Comparison of ENCODE assay signal across 22 mouse cellular contexts in the genomic region with DNA sequence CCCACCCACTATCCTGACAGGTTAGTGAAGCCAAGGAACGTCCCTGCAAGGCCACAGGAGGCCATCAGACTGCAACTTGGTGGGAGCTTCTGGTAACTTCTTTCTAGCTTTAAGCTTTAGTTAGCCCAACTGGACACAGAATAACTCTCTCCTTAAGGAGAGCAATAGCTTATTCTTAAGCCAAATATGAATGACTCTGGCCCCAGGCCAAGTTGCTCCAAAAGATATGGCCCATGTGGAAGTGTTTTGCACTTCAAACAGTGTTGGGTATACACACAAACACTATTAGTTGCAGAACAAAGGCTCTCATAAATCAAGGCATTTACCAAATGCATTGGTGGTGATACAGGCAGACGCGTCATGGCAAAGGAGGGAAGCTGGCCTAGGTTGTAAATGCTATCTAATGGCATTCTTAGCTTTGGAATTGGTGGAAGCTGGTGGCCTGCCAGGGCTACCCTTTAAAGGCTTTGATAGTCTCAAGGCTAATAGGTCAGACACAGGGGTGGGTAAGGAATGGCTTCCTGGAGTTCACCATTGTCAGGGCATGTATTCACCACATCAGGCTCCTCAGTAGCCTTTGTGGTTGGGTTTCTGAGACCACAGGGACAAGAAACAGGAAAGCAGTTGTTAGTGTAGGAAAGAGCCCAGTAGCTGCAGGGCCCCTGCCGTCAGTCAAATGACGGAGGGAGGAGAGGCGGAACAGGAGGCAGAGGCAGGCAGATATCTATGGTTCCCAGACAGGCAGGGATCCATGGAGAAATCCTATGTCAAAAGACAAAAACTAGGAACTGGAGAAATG. TPM values are rescaled to one million over a fixed set of nuclear protein-coding genes. Genes with fewer than 3 reads are reported as not detected.
DNase-seq lines count a peak whose midpoint lies in the region; ATAC-seq lines count a peak whose summit lies in the region.
"Had no signal": no experiment of that assay in that cellular context is flagged by ENCODE, and none has a peak within 500 bp of the region (broad histone marks: within the 10 kb centered on the region; RNA-seq: fewer than 3 reads in every experiment).

No protein-coding gene starts in this region.

- H3K9me3 ChIP-seq in liver, embryonic 15.5 days (replicated peaks), result no peaks in the 10 kb centered on the region
- H3K9me3 ChIP-seq in liver, embryonic 11.5 days (ENCODE audit: control insufficient read depth, low read length), result no peaks in the 10 kb centered on the region
- H3K9me3 ChIP-seq in heart, embryonic 10.5 days, result no peaks in the 10 kb centered on the region
- H3K9me3 ChIP-seq: heart, embryonic 13.5 days; hindbrain, embryonic 15.5 days; intestine, embryonic 15.5 days; lung, embryonic 15.5 days; midbrain, embryonic 13.5 days; neural tube, embryonic 15.5 days had no signal

- H3K36me3 ChIP-seq in liver, embryonic 15.5 days (replicated peaks), result no peaks in the 10 kb centered on the region
- no peaks in the 10 kb centered on the region for H3K36me3 ChIP-seq in liver, embryonic 11.5 days (ENCODE audit: control insufficient read depth, insufficient read depth, low read length)
- no peaks in the 10 kb centered on the region for H3K36me3 ChIP-seq in macrophage (ENCODE audit: inconsistent target)
- H3K36me3 ChIP-seq in heart, embryonic 10.5 days, result no peaks in the 10 kb centered on the region
- H3K36me3 ChIP-seq: heart, embryonic 13.5 days; hindbrain, embryonic 15.5 days; intestine, embryonic 15.5 days; lung, embryonic 15.5 days; midbrain, embryonic 13.5 days; neural tube, embryonic 15.5 days had no signal

- peaks cover 98% of the 10 kb centered on the region for H3K79me2 ChIP-seq in macrophage (ENCODE audit: inconsistent target)

- peaks cover 5% of the 10 kb centered on the region; the same call in 1 of the 2 replicates for H3K4me1 ChIP-seq in liver, embryonic 15.5 days (replicated peaks)
- peaks cover 7% of the 10 kb centered on the region; the same call in 1 of the 2 replicates for H3K4me1 ChIP-seq in liver, embryonic 11.5 days (replicated peaks; ENCODE audit: control insufficient read depth, insufficient read depth, low read length)
- peaks cover 21% of the 10 kb centered on the region for H3K4me1 ChIP-seq in heart, embryonic 10.5 days
- H3K4me1 ChIP-seq: hindbrain, embryonic 15.5 days; intestine, embryonic 15.5 days; lung, embryonic 15.5 days; midbrain, embryonic 13.5 days; neural tube, embryonic 15.5 days had no signal

- WGBS in liver, embryonic 15.5 days (ENCODE audit: insufficient replicate concordance), result 42% methylated on average over 6 of the region's 6 CpGs
- WGBS in liver, embryonic 11.5 days, result 52% methylated on average over 6 of the region's 6 CpGs
- WGBS in macrophage (ENCODE audit: missing documents), result 51% methylated on average over 6 of the region's 6 CpGs
- 79% methylated on average over 6 of the region's 6 CpGs for WGBS in heart, embryonic 10.5 days

- 0 out of 2 replicates have a peak overlapping the region, but pooled peaks have one; percentile 14 for H3K27ac ChIP-seq in liver, embryonic 15.5 days (replicated peaks)
- no peak overlapping the region for H3K27ac ChIP-seq in liver, embryonic 11.5 days (ENCODE audit: low read depth, low read length)
- H3K27ac ChIP-seq in macrophage, result peak overlapping the region; percentile 96
- no peak overlapping the region for H3K27ac ChIP-seq in heart, embryonic 10.5 days
- H3K27ac ChIP-seq: gastrocnemius, adult 2 months; heart, embryonic 13.5 days; hindbrain, embryonic 15.5 days; intestine, embryonic 15.5 days; lung, embryonic 15.5 days; midbrain, embryonic 13.5 days; neural tube, embryonic 15.5 days had no signal

- no peak for ATAC-seq in liver, embryonic 15.5 days (ENCODE audit: insufficient read depth)
- no peak for ATAC-seq in liver, embryonic 11.5 days (replicated peaks; ENCODE audit: low FRiP score)
- ATAC-seq in common myeloid progenitor, adult 5-6 weeks (replicated peaks; ENCODE audit: low read depth, poor library complexity, severe bottlenecking), result peak; percentile 68
- ATAC-seq in CD4-positive, CD25-positive, alpha-beta regulatory T cell, adult 4 months, result no peak
- ATAC-seq: intestine, embryonic 15.5 days; midbrain, embryonic 13.5 days had no signal

- no peaks in the 10 kb centered on the region for H3K27me3 ChIP-seq in liver, embryonic 15.5 days
- H3K27me3 ChIP-seq in liver, embryonic 11.5 days (replicated peaks; ENCODE audit: control insufficient read depth, insufficient read depth, low read length), result no peaks in the 10 kb centered on the region
- no peaks in the 10 kb centered on the region for H3K27me3 ChIP-seq in heart, embryonic 10.5 days (ENCODE audit: insufficient read depth, poor library complexity, severe bottlenecking)
- H3K27me3 ChIP-seq: heart, embryonic 13.5 days; hindbrain, embryonic 15.5 days; intestine, embryonic 15.5 days; lung, embryonic 15.5 days; midbrain, embryonic 13.5 days; neural tube, embryonic 15.5 days had no signal

- no peak overlapping the region for H3K9ac ChIP-seq in liver, embryonic 15.5 days
- H3K9ac ChIP-seq in liver, embryonic 11.5 days (ENCODE audit: low read depth, low read length), result no peak overlapping the region
- H3K9ac ChIP-seq: heart, embryonic 13.5 days; hindbrain, embryonic 15.5 days; intestine, embryonic 15.5 days; lung, embryonic 15.5 days; midbrain, embryonic 13.5 days; neural tube, embryonic 15.5 days had no signal

- no peak overlapping the region for H3K4me3 ChIP-seq in liver, embryonic 15.5 days (replicated peaks)
- no peak overlapping the region for H3K4me3 ChIP-seq in liver, embryonic 11.5 days (ENCODE audit: low read depth, low read length)
- H3K4me3 ChIP-seq in macrophage (ENCODE audit: inconsistent target), result no peak overlapping the region
- no peak overlapping the region for H3K4me3 ChIP-seq in heart, embryonic 10.5 days
- H3K4me3 ChIP-seq: gastrocnemius, adult 2 months; heart, embryonic 13.5 days; hindbrain, embryonic 15.5 days; intestine, embryonic 15.5 days; lung, embryonic 15.5 days; midbrain, embryonic 13.5 days; myocyte; neural tube, embryonic 15.5 days had no signal

- no peak overlapping the region for H3K4me2 ChIP-seq in liver, embryonic 15.5 days
- H3K4me2 ChIP-seq in liver, embryonic 11.5 days, result no peak overlapping the region
- H3K4me2 ChIP-seq: heart, embryonic 13.5 days; hindbrain, embryonic 15.5 days; intestine, embryonic 15.5 days; lung, embryonic 15.5 days; midbrain, embryonic 13.5 days; neural tube, embryonic 15.5 days had no signal

- no peak for DNase-seq in liver, embryonic 11.5 days (ENCODE audit: low spot score)
- peak; percentile 34 for DNase-seq in CD4-positive helper T cell, adult 2 months (ENCODE audit: low read depth, low spot score)
- DNase-seq in heart, embryonic 10.5 days (ENCODE audit: low spot score), result no peak
- DNase-seq in embryo, embryonic 9.5 days (ENCODE audit: extremely low spot score), result no peak
- DNase-seq: cerebellum, adult 9-11 months; gastrocnemius, adult 2 months; heart, adult 11 months; heart, postnatal 36 days; spleen, adult 18-20 months; thymus, adult 18-20 months; thymus, postnatal 4 days had no signal

RNA-seq across cellular contexts. Expression of a gene that starts 16.7 kb away (rescaled TPM):
- polyA plus RNA-seq in liver, embryonic 15.5 days (2015; fragmentation: Nextera tagmentation; extraction: Ambion mirVana), result 5.8 and 6.5 TPM in 2 replicates
- 1.6 and 1.8 TPM in 2 replicates for polyA plus RNA-seq in liver, embryonic 11.5 days (2014; fragmentation: Nextera tagmentation; extraction: Ambion mirVana)
- 37.1 and 64.6 TPM in 2 replicates for total RNA-seq in common myeloid progenitor, adult 5-6 weeks (2017)
- total RNA-seq in macrophage (2018; cell fraction: chromatin; rRNA removed), result 100 to 1,000 TPM in 24 of 26 experiments, 10 to 100 TPM in 2; 71.1 to 586 (median 297) TPM
- 100 to 1,000 TPM in 11 of 26 experiments, 10 to 100 TPM in 15; 40.4 to 132 (median 78.9) TPM for total RNA-seq in macrophage (2018; cell fraction: cytosol; rRNA removed)
- total RNA-seq in macrophage (2018; cell fraction: nucleus; rRNA removed), result 100 to 1,000 TPM in 20 of 26 experiments, 10 to 100 TPM in 6; 40.1 to 234 (median 147) TPM
- 59.7 to 86.7 TPM (median 78.8 TPM) in 3 replicates for polyA plus RNA-seq in macrophage (2018)
- 0.58 and 1.2 TPM in 2 replicates for polyA plus RNA-seq in heart, embryonic 10.5 days (2016; fragmentation: Nextera tagmentation; extraction: Ambion mirVana)
- 10 to 100 TPM; 33.1 to 56.6 TPM for polyA plus RNA-seq in CD4-positive, CD25-positive, alpha-beta regulatory T cell, adult 4 months (2017; shearing (Covaris generic))

RNA-seq across cellular contexts. Expression of a gene that starts 58.8 kb away (rescaled TPM):
- 26.3 and 27.5 TPM in 2 replicates for polyA plus RNA-seq in liver, embryonic 15.5 days (2015; fragmentation: Nextera tagmentation; extraction: Ambion mirVana)
- polyA plus RNA-seq in liver, embryonic 11.5 days (2014; fragmentation: Nextera tagmentation; extraction: Ambion mirVana), result 154 and 159 TPM in 2 replicates
- total RNA-seq in common myeloid progenitor, adult 5-6 weeks (2017), result 66.5 and 73.0 TPM in 2 replicates
- 100 to 1,000 TPM in 5 of 26 experiments, 10 to 100 TPM in 21; 13.6 to 271 (median 40.6) TPM for total RNA-seq in macrophage (2018; cell fraction: chromatin; rRNA removed)
- total RNA-seq in macrophage (2018; cell fraction: cytosol; rRNA removed), result 100 to 1,000 TPM in 17 of 26 experiments, 10 to 100 TPM in 9; 75.0 to 407 (median 123) TPM
- 100 to 1,000 TPM in 14 of 26 experiments, 10 to 100 TPM in 12; 33.0 to 409 (median 127) TPM for total RNA-seq in macrophage (2018; cell fraction: nucleus; rRNA removed)
- 71.8 to 155 TPM (median 82.8 TPM) in 3 replicates for polyA plus RNA-seq in macrophage (2018)
- 399 and 412 TPM in 2 replicates for polyA plus RNA-seq in heart, embryonic 10.5 days (2016; fragmentation: Nextera tagmentation; extraction: Ambion mirVana)
- 10 to 100 TPM; 49.3 to 51.4 TPM for polyA plus RNA-seq in CD4-positive, CD25-positive, alpha-beta regulatory T cell, adult 4 months (2017; shearing (Covaris generic))

Comparison
In these comparisons a context has a peak if more than half of its experiments do, and no peak if none do; other contexts are left out.
1. H3K27ac ChIP-seq: peak in liver, embryonic 15.5 days (single experiment) and macrophage (single experiment); none in liver, embryonic 11.5 days (single experiment) and heart, embryonic 10.5 days (single experiment).